Mouse (Mus musculus): ENCODE data around the gene Col4a2.
A peak's percentile ranks its signal among the peaks of the same experiment; 100 is the strongest.
"Not testable (repeated sequence)": the region's sequence is repeated elsewhere in the genome, so short reads cannot be mapped to it uniquely, and the experiment has no call there.

The Col4a2 gene

GRCm38 (mm10) chr8:11465619-11466018 is 153.0 kb downstream of the Col4a2 start:
- no peak for DNase-seq

GRCm38 (mm10) chr8:11466528-11466927 is 153.9 kb downstream of the Col4a2 start:
- not testable (repeated sequence) for DNase-seq

GRCm38 (mm10) chr8:11469095-11469494 is 156.5 kb downstream of the Col4a2 start:
- DNase-seq: no peak

GRCm38 (mm10) chr8:11470694-11471093 is 158.1 kb downstream of the Col4a2 start:
- no peak for DNase-seq

GRCm38 (mm10) chr8:11471309-11471708 is 158.7 kb downstream of the Col4a2 start:
- DNase-seq: no peak

GRCm38 (mm10) chr8:11473072-11473471 is 160.5 kb downstream of the Col4a2 start:
- DNase-seq: no peak

GRCm38 (mm10) chr8:11475397-11475796 is 162.8 kb downstream of the Col4a2 start:
- no peak for DNase-seq

GRCm38 (mm10) chr8:11475876-11476275 is 163.3 kb downstream of the Col4a2 start:
- DNase-seq: no peak

- no peak for DNase-seq
These were observed 164.0 kb downstream of the Col4a2 start for GRCm38 (mm10) chr8:11476338-11477177.

- no peak for DNase-seq
These were observed 164.6 kb downstream of the Col4a2 start for GRCm38 (mm10) chr8:11477178-11477553.

- no peak for DNase-seq
These were observed 165.5 kb downstream of the Col4a2 start, which contains the start of gene Rab20 for GRCm38 (mm10) chr8:11477811-11478761. TSS of gene Rab20 (minus strand) at chr8:11478710.

GRCm38 (mm10) chr8:11478807-11479527 is 166.4 kb downstream of the Col4a2 start:
- no peak for DNase-seq

- no peak for DNase-seq
These were observed 167.0 kb downstream of the Col4a2 start for GRCm38 (mm10) chr8:11479591-11479990.

- DNase-seq: no peak
These were observed 169.3 kb downstream of the Col4a2 start for GRCm38 (mm10) chr8:11481876-11482275.

GRCm38 (mm10) chr8:11482537-11482936 is 169.9 kb downstream of the Col4a2 start:
- no peak for DNase-seq

GRCm38 (mm10) chr8:11486142-11486541 is 173.5 kb downstream of the Col4a2 start:
- DNase-seq: peak; percentile 39

- DNase-seq: no peak
These were observed 174.6 kb downstream of the Col4a2 start for GRCm38 (mm10) chr8:11487229-11487628.

GRCm38 (mm10) chr8:11492340-11492739 is 179.7 kb downstream of the Col4a2 start:
- DNase-seq: not testable (repeated sequence)

- DNase-seq: peak; percentile 87
These were observed 184.7 kb downstream of the Col4a2 start, which contains the start of gene Naxd for GRCm38 (mm10) chr8:11497017-11497990. TSS of gene Naxd (plus strand) at chr8:11497506.

- no peak for DNase-seq
These were observed 185.7 kb downstream of the Col4a2 start for GRCm38 (mm10) chr8:11498281-11498680.
